Mouse (Mus musculus): ENCODE data around the gene Olfr661. TPM values are rescaled to one million over a fixed set of nuclear protein-coding genes. Genes with fewer than 3 reads are reported as not detected.
A peak's percentile ranks its signal among the peaks of the same experiment; 100 is the strongest.

Olfr661 gene
- not detected in 2 replicates for polyA plus RNA-seq (2016; fragmentation: Nextera tagmentation; extraction: Ambion mirVana)

DNA sequence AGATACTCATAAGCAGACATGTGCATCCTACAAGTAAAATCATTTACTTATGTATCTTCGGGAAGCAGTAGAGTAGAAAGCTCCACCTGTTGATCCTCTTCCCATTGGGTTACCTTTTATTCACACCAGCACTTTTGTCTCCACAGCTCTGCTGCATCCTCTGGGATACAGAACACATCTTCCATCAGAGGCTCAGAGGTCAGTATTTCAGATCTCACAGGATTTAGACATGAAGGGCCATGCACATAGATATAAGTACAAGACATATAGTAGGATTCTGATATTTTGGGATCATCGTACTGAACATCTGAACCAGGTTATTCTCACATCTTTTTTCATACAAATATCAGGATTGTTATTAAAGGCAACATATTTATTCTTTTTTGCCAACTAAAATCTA, at the start of gene Olfr661:
Olfr661 (plus strand) TSS at position 301 of the 400 bp plus-strand sequence.
- Histone ChIP-seq H3K27ac (replicated peaks) (no peak within 1 kb of the TSS), H3K4me1 (no peaks in the 10 kb centered on the region), H3K4me3 (no peak within 1 kb of the TSS), H3K9me3 (no peaks in the 10 kb centered on the region), H3K27me3 (replicated peaks; ENCODE audit: low read depth, poor library complexity, severe bottlenecking) (no peaks in the 10 kb centered on the region), H3K36me3 (replicated peaks) (no peaks in the 10 kb centered on the region)
- WGBS, result 88% methylated on average over 2 of the region's 2 CpGs
- no peak for DNase-seq (ENCODE audit: low spot score)

DNA sequence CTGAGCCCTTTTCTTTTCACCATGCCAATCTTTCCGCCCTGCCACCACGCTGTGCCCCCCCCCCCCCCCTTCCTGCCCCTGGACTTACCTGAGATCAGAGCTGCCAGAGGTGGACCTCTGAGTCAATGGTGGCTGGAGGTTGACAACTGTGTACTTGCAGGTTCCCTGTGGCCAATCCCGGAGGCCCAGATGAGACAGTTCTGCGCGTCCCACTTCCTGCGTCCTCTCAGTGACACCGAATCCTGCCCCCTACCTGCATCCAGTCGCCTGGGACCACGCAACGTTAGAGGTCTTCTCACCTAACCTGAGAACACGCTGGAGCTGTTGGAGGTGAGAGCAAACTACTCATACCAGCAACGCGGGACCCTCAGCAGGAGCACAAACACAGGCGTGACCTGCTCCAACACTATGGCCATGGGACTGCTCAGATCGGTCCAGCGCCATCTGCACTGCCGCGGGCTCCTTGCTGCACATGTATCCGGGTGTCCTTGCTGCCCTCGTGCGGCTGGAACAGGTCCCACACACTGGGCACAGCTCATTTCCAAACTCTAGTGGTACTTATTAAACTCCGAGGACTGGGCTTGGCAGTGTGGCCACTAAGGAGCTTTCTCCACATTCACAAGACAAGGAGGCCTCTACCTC, 39.3 kb upstream of the Olfr661 start, which contains the start of gene Olfr658:
Olfr658 (minus strand) TSS at position 465 of the 642 bp plus-strand sequence.
- peak within 1 kb of the TSS; percentile 50 for H3K4me3 ChIP-seq
- 26% methylated on average over 22 of the region's 22 CpGs for WGBS
- H3K27me3 ChIP-seq (replicated peaks; ENCODE audit: low read depth, poor library complexity, severe bottlenecking), result no peaks in the 10 kb centered on the region

DNA sequence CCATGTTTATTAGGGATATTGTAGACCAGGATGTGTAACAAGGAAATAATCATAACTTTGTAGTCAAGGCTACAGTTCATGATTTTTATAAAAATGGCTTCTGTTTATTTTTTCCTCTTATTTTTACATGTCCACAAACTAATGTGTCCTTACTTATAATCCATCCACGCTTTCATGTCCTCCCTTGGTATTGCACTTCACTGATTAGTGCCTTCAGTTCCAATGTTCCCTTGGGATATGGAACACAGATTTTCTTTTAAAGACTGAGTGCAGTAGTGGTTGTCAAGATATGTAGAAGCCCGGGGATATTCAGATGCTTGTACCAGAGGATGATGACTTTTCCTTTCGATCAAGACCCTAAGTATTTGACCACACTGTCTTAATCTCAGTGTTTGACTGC, 19.8 kb upstream of the Olfr661 start, which contains the start of gene Olfr659:
Olfr659 (plus strand) TSS at position 301 of the 400 bp plus-strand sequence.
- WGBS, result 88% methylated on average over 3 of the region's 3 CpGs
- H3K4me1 ChIP-seq, result no peaks in the 10 kb centered on the region
- H3K27me3 ChIP-seq (replicated peaks; ENCODE audit: low read depth, poor library complexity, severe bottlenecking), result no peaks in the 10 kb centered on the region
- H3K27ac ChIP-seq (replicated peaks), result no peak within 1 kb of the TSS
- DNase-seq (ENCODE audit: low spot score), result no peak
- H3K9me3 ChIP-seq, result no peaks in the 10 kb centered on the region
- no peaks in the 10 kb centered on the region for H3K36me3 ChIP-seq (replicated peaks)
- no peak within 1 kb of the TSS for H3K4me3 ChIP-seq

More for the DNA sequence above, 39.3 kb upstream of the Olfr661 start, which contains the start of gene Olfr658:
- Histone ChIP-seq H3K4me1 (no peaks in the 10 kb centered on the region), H3K36me3 (replicated peaks) (no peaks in the 10 kb centered on the region), H3K27ac (replicated peaks) (no peak within 1 kb of the TSS), H3K9me3 (no peaks in the 10 kb centered on the region)
- DNase-seq (ENCODE audit: low spot score), result peak; percentile 77

Other genes with a start within 250 kb of the Olfr661 start
- gene Trim30a, start 221.3 kb upstream of the Olfr661 start, polyA plus RNA-seq (2016; fragmentation: Nextera tagmentation; extraction: Ambion mirVana), result 0.45 and 0.52 TPM in 2 replicates
- not detected in 2 replicates for gene Trim30d, start 178.7 kb upstream of the Olfr661 start, polyA plus RNA-seq (2016; fragmentation: Nextera tagmentation; extraction: Ambion mirVana)
- gene Olfr651, start 136.4 kb upstream of the Olfr661 start, polyA plus RNA-seq (2016; fragmentation: Nextera tagmentation; extraction: Ambion mirVana), result not detected in 2 replicates
- gene Olfr652, start 125.6 kb upstream of the Olfr661 start, polyA plus RNA-seq (2016; fragmentation: Nextera tagmentation; extraction: Ambion mirVana), result 0.03 TPM in 1 of 2 replicates, not detected in the other
- gene Olfr653, start 109.2 kb upstream of the Olfr661 start, polyA plus RNA-seq (2016; fragmentation: Nextera tagmentation; extraction: Ambion mirVana), result not detected in 2 replicates
- gene Olfr654, start 99.5 kb upstream of the Olfr661 start, polyA plus RNA-seq (2016; fragmentation: Nextera tagmentation; extraction: Ambion mirVana), result not detected in 2 replicates
- gene Olfr655, start 84.7 kb upstream of the Olfr661 start, polyA plus RNA-seq (2016; fragmentation: Nextera tagmentation; extraction: Ambion mirVana), result not detected in 2 replicates
- not detected in 2 replicates for gene Olfr656, start 72.5 kb upstream of the Olfr661 start, polyA plus RNA-seq (2016; fragmentation: Nextera tagmentation; extraction: Ambion mirVana)
- not detected in 2 replicates for gene Olfr657, start 61.7 kb upstream of the Olfr661 start, polyA plus RNA-seq (2016; fragmentation: Nextera tagmentation; extraction: Ambion mirVana)
- not detected in 2 replicates for gene Olfr658, start 39.2 kb upstream of the Olfr661 start, polyA plus RNA-seq (2016; fragmentation: Nextera tagmentation; extraction: Ambion mirVana)
- gene Olfr659, start 19.7 kb upstream of the Olfr661 start, polyA plus RNA-seq (2016; fragmentation: Nextera tagmentation; extraction: Ambion mirVana), result not detected in 2 replicates
- not detected in 2 replicates for gene Usp17le, start 91.0 kb downstream of the Olfr661 start, polyA plus RNA-seq (2016; fragmentation: Nextera tagmentation; extraction: Ambion mirVana)
- gene Usp17lb, start 156.1 kb downstream of the Olfr661 start, polyA plus RNA-seq (2016; fragmentation: Nextera tagmentation; extraction: Ambion mirVana), result not detected in 2 replicates
- gene Usp17la, start 170.5 kb downstream of the Olfr661 start, polyA plus RNA-seq (2016; fragmentation: Nextera tagmentation; extraction: Ambion mirVana), result not detected in 2 replicates
- not detected in 2 replicates for gene Olfr665, start 191.5 kb downstream of the Olfr661 start, polyA plus RNA-seq (2016; fragmentation: Nextera tagmentation; extraction: Ambion mirVana)
- not detected in 2 replicates for gene Olfr666, start 209.5 kb downstream of the Olfr661 start, polyA plus RNA-seq (2016; fragmentation: Nextera tagmentation; extraction: Ambion mirVana)
- gene Olfr667, start 235.0 kb downstream of the Olfr661 start, polyA plus RNA-seq (2016; fragmentation: Nextera tagmentation; extraction: Ambion mirVana), result not detected in 2 replicates
- gene Olfr668, start 241.6 kb downstream of the Olfr661 start, polyA plus RNA-seq (2016; fragmentation: Nextera tagmentation; extraction: Ambion mirVana), result not detected in 2 replicates
- gene Olfr669, start 247.7 kb downstream of the Olfr661 start, polyA plus RNA-seq (2016; fragmentation: Nextera tagmentation; extraction: Ambion mirVana), result not detected in 2 replicates

Measured in embryonic facial prominence, embryonic 10.5 days (tissue).